Mouse (Mus musculus): ENCODE results near the gene Rpgrip1l. TPM values are rescaled to one million over a fixed set of nuclear protein-coding genes. Genes with fewer than 3 reads are reported as not detected.

Gene Rpgrip1l
- polyA plus RNA-seq, 1 experiment from 2014 or later: 13.1 TPM

GRCm38 (mm10) chr8:91212948-91213347 lies 100.1 kb downstream of the Rpgrip1l start:
- Histone ChIP-seq H3K36me3 (no peaks in the 10 kb centered on the region), H3K4me1 (no peaks in the 10 kb centered on the region), H3K9me3 (replicated peaks) (no peaks in the 10 kb centered on the region), H3K27ac (no peak overlapping the region), H3K4me3 (no peak overlapping the region), H3K27me3 (ENCODE audit: low read depth, poor library complexity, severe bottlenecking) (no peaks in the 10 kb centered on the region)
- 97% methylated on average over 2 of the region's 2 CpGs for WGBS
- DNase-seq (ENCODE audit: low spot score): no peak

GRCm38 (mm10) chr8:91209658-91210057 lies 103.4 kb downstream of the Rpgrip1l start:
- no peak for DNase-seq (ENCODE audit: low spot score)
- Histone ChIP-seq H3K27me3 (ENCODE audit: low read depth, poor library complexity, severe bottlenecking) (no peaks in the 10 kb centered on the region), H3K27ac (no peak overlapping the region), H3K36me3 (no peaks in the 10 kb centered on the region), H3K4me1 (no peaks in the 10 kb centered on the region), H3K9me3 (replicated peaks) (no peaks in the 10 kb centered on the region), H3K4me3 (no peak overlapping the region)
- 86% methylated on average over 3 of the region's 3 CpGs for WGBS

GRCm38 (mm10) chr8:91207676-91208075 lies 105.4 kb downstream of the Rpgrip1l start:
- no peak overlapping the region for H3K4me3 ChIP-seq
- no peaks in the 10 kb centered on the region for H3K9me3 ChIP-seq (replicated peaks)
- no peak overlapping the region for H3K27ac ChIP-seq
- no peaks in the 10 kb centered on the region for H3K36me3 ChIP-seq
- 69% methylated on average over 2 of the region's 2 CpGs for WGBS
- no peaks in the 10 kb centered on the region for H3K4me1 ChIP-seq
- DNase-seq (ENCODE audit: low spot score): no peak
- no peaks in the 10 kb centered on the region for H3K27me3 ChIP-seq (ENCODE audit: low read depth, poor library complexity, severe bottlenecking)

- H3K4me1 ChIP-seq: no peaks in the 10 kb centered on the region
- H3K4me3 ChIP-seq: no peak overlapping the region
- WGBS: 92% methylated on average over 6 of the region's 6 CpGs
- no peaks in the 10 kb centered on the region for H3K9me3 ChIP-seq (replicated peaks)
- no peak overlapping the region for H3K27ac ChIP-seq
- no peaks in the 10 kb centered on the region for H3K36me3 ChIP-seq
- DNase-seq (ENCODE audit: low spot score): no peak
- no peaks in the 10 kb centered on the region for H3K27me3 ChIP-seq (ENCODE audit: low read depth, poor library complexity, severe bottlenecking)
Measured at GRCm38 (mm10) chr8:91205897-91206296, 107.2 kb downstream of the Rpgrip1l start.

- Histone ChIP-seq H3K4me3 (no peak overlapping the region), H3K27me3 (ENCODE audit: low read depth, poor library complexity, severe bottlenecking) (no peaks in the 10 kb centered on the region), H3K36me3 (no peaks in the 10 kb centered on the region), H3K4me1 (peaks cover 2% of the 10 kb centered on the region; the same call in 1 of the 2 replicates), H3K9me3 (replicated peaks) (no peaks in the 10 kb centered on the region), H3K27ac (no peak overlapping the region)
- WGBS: 73% methylated on average over 2 of the region's 2 CpGs
- no peak for DNase-seq (ENCODE audit: low spot score)
Measured at GRCm38 (mm10) chr8:91201184-91201583, 111.9 kb downstream of the Rpgrip1l start.

GRCm38 (mm10) chr8:91199876-91200275 lies 113.2 kb downstream of the Rpgrip1l start, which contains the start of gene Aktip:
Gene Aktip, minus strand, starts transcription at chr8:91199976.
- peaks cover 3% of the 10 kb centered on the region; the same call in 1 of the 2 replicates for H3K4me1 ChIP-seq
- no peak within 1 kb of the TSS for H3K27ac ChIP-seq
- no peak for DNase-seq (ENCODE audit: low spot score)
- no peaks in the 10 kb centered on the region for H3K9me3 ChIP-seq (replicated peaks)
- 90% methylated on average over 7 of the region's 7 CpGs for WGBS
- peaks cover 7% of the 10 kb centered on the region; the same call in 1 of the 2 replicates for H3K27me3 ChIP-seq (ENCODE audit: low read depth, poor library complexity, severe bottlenecking)
- H3K4me3 ChIP-seq: no peak within 1 kb of the TSS
- no peaks in the 10 kb centered on the region for H3K36me3 ChIP-seq

GRCm38 (mm10) chr8:91198036-91198435 lies 115.0 kb downstream of the Rpgrip1l start:
- H3K27ac ChIP-seq: no peak overlapping the region
- peaks cover 26% of the 10 kb centered on the region for H3K27me3 ChIP-seq (ENCODE audit: low read depth, poor library complexity, severe bottlenecking)
- H3K4me3 ChIP-seq: no peak overlapping the region
- 90% methylated on average over 3 of the region's 3 CpGs for WGBS
- DNase-seq (ENCODE audit: low spot score): no peak
- peaks cover 3% of the 10 kb centered on the region; the same call in 1 of the 2 replicates for H3K4me1 ChIP-seq
- no peaks in the 10 kb centered on the region for H3K9me3 ChIP-seq (replicated peaks)
- H3K36me3 ChIP-seq: no peaks in the 10 kb centered on the region

- WGBS: 89% methylated on average over 5 of the region's 5 CpGs
- peaks cover 34% of the 10 kb centered on the region for H3K27me3 ChIP-seq (ENCODE audit: low read depth, poor library complexity, severe bottlenecking)
- H3K27ac ChIP-seq: no peak overlapping the region
- H3K36me3 ChIP-seq: no peaks in the 10 kb centered on the region
- H3K4me1 ChIP-seq: peaks cover 3% of the 10 kb centered on the region; the same call in 1 of the 2 replicates
- no peak for DNase-seq (ENCODE audit: low spot score)
- no peak overlapping the region for H3K4me3 ChIP-seq
- no peaks in the 10 kb centered on the region for H3K9me3 ChIP-seq (replicated peaks)
Measured at GRCm38 (mm10) chr8:91197233-91197632, 115.8 kb downstream of the Rpgrip1l start.

GRCm38 (mm10) chr8:91196661-91197060 lies 116.4 kb downstream of the Rpgrip1l start:
- DNase-seq (ENCODE audit: low spot score): no peak
- H3K4me1 ChIP-seq: peaks cover 3% of the 10 kb centered on the region; the same call in 1 of the 2 replicates
- 80% methylated on average over 12 of the region's 12 CpGs for WGBS
- H3K27ac ChIP-seq: no peak overlapping the region
- H3K27me3 ChIP-seq (ENCODE audit: low read depth, poor library complexity, severe bottlenecking): peaks cover 40% of the 10 kb centered on the region
- no peak overlapping the region for H3K4me3 ChIP-seq
- H3K9me3 ChIP-seq (replicated peaks): no peaks in the 10 kb centered on the region
- H3K36me3 ChIP-seq: no peaks in the 10 kb centered on the region

GRCm38 (mm10) chr8:91194081-91194480 lies 119.0 kb downstream of the Rpgrip1l start:
- DNase-seq (ENCODE audit: low spot score): no peak
- Histone ChIP-seq H3K27ac (no peak overlapping the region), H3K27me3 (ENCODE audit: low read depth, poor library complexity, severe bottlenecking) (peaks cover 60% of the 10 kb centered on the region), H3K9me3 (replicated peaks) (no peaks in the 10 kb centered on the region), H3K36me3 (no peaks in the 10 kb centered on the region), H3K4me1 (peaks cover 13% of the 10 kb centered on the region), H3K4me3 (no peak overlapping the region)
- WGBS: 87% methylated on average over 2 of the region's 2 CpGs

- WGBS: 87% methylated on average over 5 of the region's 5 CpGs
- Histone ChIP-seq H3K36me3 (no peaks in the 10 kb centered on the region), H3K27me3 (ENCODE audit: low read depth, poor library complexity, severe bottlenecking) (peaks cover 71% of the 10 kb centered on the region)
Measured at GRCm38 (mm10) chr8:91192941-91193340, 120.1 kb downstream of the Rpgrip1l start.

GRCm38 (mm10) chr8:91190816-91191340 lies 122.2 kb downstream of the Rpgrip1l start:
- peaks cover 10% of the 10 kb centered on the region for H3K4me1 ChIP-seq
- peak; percentile 84 for DNase-seq (ENCODE audit: low spot score)
- H3K27me3 ChIP-seq (ENCODE audit: low read depth, poor library complexity, severe bottlenecking): peaks cover 73% of the 10 kb centered on the region
- no peaks in the 10 kb centered on the region for H3K9me3 ChIP-seq (replicated peaks)
- peak overlapping the region; percentile 63 for H3K27ac ChIP-seq
- no peaks in the 10 kb centered on the region for H3K36me3 ChIP-seq
- 7% methylated on average over 17 of the region's 17 CpGs for WGBS
- peak overlapping the region; percentile 28 for H3K4me3 ChIP-seq

More at GRCm38 (mm10) chr8:91192941-91193340, 120.1 kb downstream of the Rpgrip1l start:
- DNase-seq (ENCODE audit: low spot score): no peak
- H3K27ac ChIP-seq: no peak overlapping the region
- H3K9me3 ChIP-seq (replicated peaks): no peaks in the 10 kb centered on the region
- H3K4me1 ChIP-seq: peaks cover 13% of the 10 kb centered on the region
- no peak overlapping the region for H3K4me3 ChIP-seq

- H3K27ac ChIP-seq: no peak overlapping the region
- H3K4me3 ChIP-seq: no peak overlapping the region
- DNase-seq (ENCODE audit: low spot score): no peak
- no peaks in the 10 kb centered on the region for H3K36me3 ChIP-seq
- peaks cover 10% of the 10 kb centered on the region for H3K4me1 ChIP-seq
- 67% methylated on average over 11 of the region's 11 CpGs for WGBS
- peaks cover 49% of the 10 kb centered on the region for H3K27me3 ChIP-seq (ENCODE audit: low read depth, poor library complexity, severe bottlenecking)
- H3K9me3 ChIP-seq (replicated peaks): no peaks in the 10 kb centered on the region
Measured at GRCm38 (mm10) chr8:91188152-91188551, 124.9 kb downstream of the Rpgrip1l start.

GRCm38 (mm10) chr8:91186372-91186771 lies 126.7 kb downstream of the Rpgrip1l start:
- Histone ChIP-seq H3K4me3 (no peak overlapping the region), H3K27ac (no peak overlapping the region), H3K27me3 (ENCODE audit: low read depth, poor library complexity, severe bottlenecking) (peaks cover 31% of the 10 kb centered on the region), H3K36me3 (no peaks in the 10 kb centered on the region), H3K4me1 (peaks cover 10% of the 10 kb centered on the region), H3K9me3 (replicated peaks) (no peaks in the 10 kb centered on the region)
- 86% methylated on average over 12 of the region's 12 CpGs for WGBS
- no peak for DNase-seq (ENCODE audit: low spot score)
